Mouse (Mus musculus) cerebellum, adult 2 months (tissue): ENCODE measurements at regions not wholly inside any gene's neighbourhood (a gene's known extent, or its start where the extent isn't known, plus 50 kb on each side); places are given as distances from the start of the nearest gene placed in this dataset.

Source experiments
- CTCF ChIP-seq: fragments of 200-500 bp; IDR thresholded peaks from 2 replicates; pipeline ENCODE4 v1.5.1; 2011; ENCODE audit warnings: low read depth, mild to moderate bottlenecking, control low read depth, low read length, moderate library complexity, borderline replicate concordance; ENCODE audit not compliant: insufficient read depth
- POLR2A ChIP-seq: fragments of 200-500 bp; IDR thresholded peaks from 2 replicates; pipeline ENCODE4 v1.6.1; 2011; ENCODE audit warnings: low read length, control low read depth, borderline replicate concordance; ENCODE audit not compliant: insufficient read depth

DNA sequence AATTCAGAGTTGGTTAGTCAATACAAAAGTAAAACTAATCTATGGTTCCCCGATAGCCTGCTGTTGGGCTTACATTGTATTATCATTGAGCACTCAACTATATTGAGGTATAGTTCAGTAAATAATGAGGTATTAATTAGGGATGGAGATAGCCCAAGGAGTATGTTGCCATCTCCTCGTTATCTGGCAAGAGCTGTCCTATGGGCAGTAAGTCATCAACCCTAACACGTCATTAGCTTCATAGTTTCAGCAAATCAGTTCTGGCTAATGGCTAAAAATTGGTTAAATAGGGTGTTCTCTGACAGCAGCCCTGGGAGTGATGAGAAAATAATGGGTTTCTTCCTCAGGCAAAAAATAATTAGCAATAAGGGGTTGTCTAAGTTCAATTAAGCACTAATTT lies 236.4 kb upstream of the Pld5 start:
- no peak for TF ChIP-seq CTCF
- TF ChIP-seq POLR2A = no peak
